Mouse (Mus musculus) Patski (cell line): ENCODE measurements around the gene Rfc4. TPM values are rescaled to one million over a fixed set of nuclear protein-coding genes. Genes with fewer than 3 reads are reported as not detected.
A peak's percentile ranks its signal among the peaks of the same experiment; 100 is the strongest.

Source experiments
- ATAC-seq: fragments of 100-300 bp; one replicate; pipeline ENCODE4 v1.8.0; 2021
- CTCF ChIA-PET: fragments of 350-600 bp; sonication (Branson Sonifier 250); formaldehyde crosslinking; loops from one replicate; lab custom pipeline; 2022; ENCODE audit warnings: inconsistent platforms; lab: Charles Lee
- POLR2A ChIA-PET: fragments of 350-600 bp; sonication (Branson Sonifier 250); formaldehyde crosslinking; loops from one replicate; lab custom pipeline; 2022; ENCODE audit warnings: antibody characterized with exemption, inconsistent platforms; lab: Charles Lee
- DNase-seq: peaks from one replicate; pipeline ENCODE4 v3.0.0-alpha.2; 2011; ENCODE audit warnings: low read depth, low spot score
- H3K27me3 ChIP-seq: fragments of 371-371 bp; one replicate; pipeline ENCODE4 v1.5.1; 2021
- CTCF ChIP-seq: fragments of 100-300 bp; IDR thresholded peaks from one replicate; pipeline ENCODE4 v1.5.1; 2021
- in situ Hi-C: fragments of 300-500 bp; cut with MboI; formaldehyde crosslinking; loops from 3 replicates; pipeline ENCODE4 v1.11.1; 2018; ENCODE audit warnings: low pct_unique_long_range_greater_than_20kb, mixed read lengths
- polyA plus RNA-seq: library from polyadenylated mRNA; unstranded; gene quantifications from one replicate; pipeline ENCODE4 v1.2.3, GENCODE M21; 2021

Rfc4 gene
- polyA plus RNA-seq, 1 experiment from 2014 or later, result 25.8 TPM

DNA sequence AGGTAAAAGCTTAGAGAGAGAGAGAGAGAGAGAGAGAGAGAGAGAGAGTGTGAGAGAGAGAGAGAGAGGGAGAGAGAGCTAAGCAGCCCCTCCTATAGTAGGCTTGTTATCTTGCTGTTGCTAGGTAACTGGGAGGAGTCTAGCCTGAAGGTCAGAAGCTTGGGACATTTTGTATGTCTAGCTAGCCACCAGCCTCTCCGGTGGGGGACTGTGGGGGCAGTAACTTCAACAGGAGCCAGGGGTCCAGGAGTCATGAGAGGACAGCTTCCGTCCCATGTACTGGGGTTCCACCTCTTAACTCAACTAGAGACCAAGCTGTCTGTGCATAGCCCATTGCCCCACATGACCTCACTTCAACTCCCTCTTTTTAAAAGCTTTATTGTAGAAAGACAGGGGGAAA, 31.4 kb upstream of the Rfc4 start:
- TF ChIP-seq CTCF, result no peak
- ATAC-seq (no peak), DNase-seq (no peak)
- in situ Hi-C loops, result no loop called here
- no peaks in the 10 kb centered on the region for H3K27me3 ChIP-seq
- POLR2A ChIA-PET, result interaction anchor here (0.7 kb wide), 1 partner anchor 192 kb away, joined by 3 read pairs; no protein-coding TSS in a partner anchor
- CTCF ChIA-PET, result interaction anchor here (1.1 kb wide), 1 partner anchor 11 kb away, joined by 4 read pairs; no protein-coding TSS in a partner anchor

DNA sequence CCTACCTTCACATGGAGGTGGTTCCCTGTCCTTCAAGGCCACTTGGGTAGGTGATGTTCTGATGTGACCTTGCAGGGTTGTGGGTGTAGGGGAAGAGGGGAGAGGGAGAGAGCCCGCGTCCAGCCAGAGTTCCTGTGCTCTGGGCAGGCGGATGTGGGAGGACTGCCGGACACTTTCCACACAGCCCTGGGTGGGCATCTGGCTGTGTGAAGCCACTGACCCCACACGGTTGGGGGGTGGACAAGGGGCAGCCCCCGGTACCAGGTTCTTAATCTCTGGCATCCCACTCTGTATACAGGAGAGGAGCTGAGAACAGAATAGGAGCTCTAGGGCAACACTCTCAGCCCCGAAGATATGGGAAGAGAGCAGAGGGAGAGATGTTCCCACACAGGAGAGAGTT, 30.8 kb upstream of the Rfc4 start:
- TF ChIP-seq CTCF, result no peak
- CTCF ChIA-PET, result interaction anchor here (1.0 kb wide), 1 partner anchor 24 kb away, joined by 3 read pairs; no protein-coding TSS in a partner anchor
- DNase-seq (no peak), ATAC-seq (no peak)
- in situ Hi-C loops, result no loop called here
- no peaks in the 10 kb centered on the region for H3K27me3 ChIP-seq
- POLR2A ChIA-PET, result interaction anchor here (0.7 kb wide), 1 partner anchor 192 kb away, joined by 3 read pairs; no protein-coding TSS in a partner anchor

DNA sequence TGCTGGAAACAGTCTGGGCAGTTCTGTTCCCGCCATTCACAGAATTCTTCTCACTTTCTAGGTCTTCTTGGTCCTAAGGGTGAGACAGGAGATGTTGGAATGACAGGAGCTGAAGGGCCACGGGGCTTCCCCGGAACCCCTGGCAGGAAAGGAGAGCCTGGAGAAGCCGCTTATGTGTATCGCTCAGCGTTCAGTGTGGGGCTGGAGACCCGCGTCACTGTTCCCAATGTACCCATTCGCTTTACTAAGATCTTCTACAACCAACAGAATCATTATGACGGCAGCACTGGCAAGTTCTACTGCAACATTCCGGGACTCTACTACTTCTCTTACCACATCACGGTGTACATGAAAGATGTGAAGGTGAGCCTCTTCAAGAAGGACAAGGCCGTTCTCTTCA, 29.5 kb upstream of the Rfc4 start:
- H3K27me3 ChIP-seq, result no peaks in the 10 kb centered on the region
- TF ChIP-seq CTCF, result no peak
- in situ Hi-C loops, result no loop called here
- DNase-seq (no peak), ATAC-seq (no peak)
- ChIA-PET CTCF (no interaction called here), POLR2A (interaction anchor here (0.6 kb wide), 1 partner anchor 47 kb away, joined by 3 read pairs; no protein-coding TSS in a partner anchor)

DNA sequence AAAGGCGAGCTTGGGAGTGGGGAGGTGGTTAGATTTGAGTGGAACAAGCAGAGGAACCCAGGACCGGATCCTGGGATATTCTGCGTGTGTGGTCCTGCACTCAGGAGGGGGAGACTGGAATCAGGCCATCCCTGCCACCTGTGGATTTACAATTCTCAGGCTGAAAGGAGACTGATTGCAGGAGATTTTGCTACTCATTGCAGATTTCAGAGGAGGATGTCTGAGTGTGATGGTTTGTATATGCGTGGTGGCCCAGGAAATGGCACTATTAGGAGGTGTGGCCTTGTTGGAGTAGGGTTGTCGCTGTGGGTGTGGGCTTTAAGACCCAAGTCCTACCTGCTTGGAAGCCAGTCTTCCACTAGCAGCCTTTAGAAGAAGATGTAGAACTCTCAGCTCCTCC, 26.7 kb upstream of the Rfc4 start:
- in situ Hi-C loops, result loop anchor here (5.0 kb wide), 3 partner anchors 73 to 248 kb away; no protein-coding TSS in a partner anchor

DNA sequence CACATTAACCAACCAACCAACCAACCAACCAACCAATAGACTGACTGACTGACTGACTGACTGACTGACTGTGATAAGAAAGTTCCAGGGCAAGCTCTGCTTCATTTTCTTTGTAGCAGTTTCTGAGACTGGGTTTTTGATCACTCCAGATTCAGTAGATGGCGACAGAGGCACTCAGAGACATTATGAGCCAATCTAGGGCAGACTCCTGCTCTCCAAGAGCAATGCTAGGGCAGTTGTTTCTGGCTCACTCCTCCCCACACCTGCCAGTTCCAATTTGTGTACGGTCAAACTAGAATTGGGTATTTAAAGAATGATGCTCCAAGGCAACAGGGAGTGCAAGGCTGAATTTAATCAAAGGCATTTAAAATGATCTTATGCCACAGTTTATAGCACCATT, 23.9 kb upstream of the Rfc4 start:
- in situ Hi-C loops, result loop anchor here (5.0 kb wide), 3 partner anchors 76 to 251 kb away; no protein-coding TSS in a partner anchor
- ATAC-seq (no peak), DNase-seq (no peak)
- ChIA-PET POLR2A (no interaction called here), CTCF (interaction anchor here (0.6 to 2.2 kb wide), 11 partner anchors 11 to 716 kb away, joined by 3 to 9 read pairs (median 3); no protein-coding TSS in a partner anchor)
- TF ChIP-seq CTCF, result peak; percentile 74
- H3K27me3 ChIP-seq, result no peaks in the 10 kb centered on the region

More for the DNA sequence above, 26.7 kb upstream of the Rfc4 start:
- no peak for TF ChIP-seq CTCF
- no peak for DNase-seq
- ATAC-seq, result no peak
- ChIA-PET POLR2A (no interaction called here), CTCF (interaction anchor here (1.1 kb wide), 1 partner anchor 72 kb away, joined by 3 read pairs; no protein-coding TSS in a partner anchor)
- H3K27me3 ChIP-seq, result no peaks in the 10 kb centered on the region

DNA sequence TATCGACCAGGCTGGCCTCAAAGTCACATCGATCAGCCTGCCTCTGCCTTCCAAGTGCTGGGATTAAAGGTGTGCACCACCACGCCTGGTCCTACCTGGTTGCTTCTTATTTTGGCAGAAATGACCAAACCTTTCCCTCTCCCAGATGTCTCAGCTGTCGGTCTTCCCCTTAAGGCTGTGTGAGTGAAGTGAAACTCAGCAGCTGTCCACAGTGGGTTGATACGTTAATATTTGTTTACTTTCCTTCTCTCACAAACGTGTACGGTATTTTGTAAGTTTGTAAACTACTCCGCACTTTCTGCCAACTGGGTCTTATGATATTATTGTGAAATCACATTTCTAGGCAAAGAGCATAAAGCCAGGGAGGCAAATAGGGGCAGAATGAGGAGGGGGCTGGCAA, 21.9 kb upstream of the Rfc4 start:
- no peak for ATAC-seq
- ChIA-PET POLR2A (no interaction called here), CTCF (no interaction called here)
- in situ Hi-C loops, result no loop called here
- no peak for TF ChIP-seq CTCF
- H3K27me3 ChIP-seq, result no peaks in the 10 kb centered on the region
- DNase-seq, result no peak

DNA sequence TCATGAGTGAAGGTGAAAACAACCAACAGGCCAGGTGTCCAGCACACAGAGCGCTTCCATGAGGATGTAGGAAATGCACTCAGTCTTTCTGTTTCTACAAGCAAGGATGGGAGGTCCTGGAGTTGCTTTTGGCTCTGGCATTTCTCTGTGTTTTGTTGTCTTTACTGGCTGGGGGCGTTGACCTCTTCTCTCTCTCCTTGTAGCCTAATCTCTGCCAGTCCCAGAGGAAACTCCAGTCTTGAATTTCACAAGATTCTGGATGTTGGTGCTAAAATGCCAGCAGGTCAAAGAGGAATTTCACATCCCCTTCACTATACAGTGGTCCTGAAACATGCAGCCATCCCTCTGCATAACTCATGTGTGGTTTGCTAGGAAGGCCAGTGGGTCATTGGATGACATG, 21.4 kb upstream of the Rfc4 start:
- no peaks in the 10 kb centered on the region for H3K27me3 ChIP-seq
- ATAC-seq (no peak), DNase-seq (no peak)
- no peak for TF ChIP-seq CTCF
- CTCF ChIA-PET, result interaction anchor here (0.7 kb wide), 1 partner anchor 76 kb away, joined by 3 read pairs; no protein-coding TSS in a partner anchor
- in situ Hi-C loops, result no loop called here
- POLR2A ChIA-PET, result no interaction called here

DNA sequence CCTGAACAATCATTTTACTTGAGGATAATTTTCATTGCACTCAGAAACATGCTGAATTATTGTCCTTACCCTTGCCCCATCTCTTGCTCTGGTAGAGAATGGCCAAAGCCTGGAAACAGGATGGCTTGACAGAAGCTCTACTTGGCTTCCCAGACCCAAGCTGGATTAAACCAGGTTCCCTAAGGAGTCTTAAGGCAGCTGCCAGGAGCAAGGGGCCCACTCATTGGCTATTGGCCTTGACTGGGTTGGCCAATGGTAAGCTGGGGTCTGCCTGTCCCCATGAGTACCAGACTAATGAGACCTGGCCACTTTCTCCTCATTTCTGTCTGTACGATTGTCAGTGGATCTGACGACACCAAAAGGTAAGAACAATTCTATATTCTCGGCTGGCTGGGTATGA, 18.7 kb upstream of the Rfc4 start, which contains the start of gene Adipoq:
Adipoq (plus strand) TSS at position 257 of the 400 bp plus-strand sequence.
- in situ Hi-C loops, result no loop called here
- ATAC-seq, result no peak
- H3K27me3 ChIP-seq, result no peaks in the 10 kb centered on the region
- ChIA-PET CTCF (no interaction called here), POLR2A (no interaction called here)
- no peak for DNase-seq
- no peak for TF ChIP-seq CTCF

DNA sequence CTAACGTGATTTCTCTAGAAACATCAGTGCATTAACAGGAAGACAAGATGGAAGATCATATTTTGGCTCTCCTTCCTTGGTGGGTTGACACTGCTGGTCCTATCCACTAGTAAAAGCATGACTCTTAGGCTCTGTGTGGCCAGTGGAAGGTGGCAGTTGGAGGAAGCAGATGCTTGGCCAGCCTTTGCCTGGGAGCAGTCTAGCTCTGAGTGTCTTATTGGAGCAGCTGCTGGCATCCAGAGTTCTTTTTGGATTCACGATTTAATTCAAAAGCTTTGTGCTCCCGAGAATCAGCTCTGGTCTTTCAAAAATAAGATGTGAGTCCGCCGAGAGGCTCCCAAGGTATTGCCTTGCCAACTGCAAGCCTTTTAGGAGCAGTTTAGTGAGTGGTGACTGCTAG, 17.7 kb upstream of the Rfc4 start:
- H3K27me3 ChIP-seq, result no peaks in the 10 kb centered on the region
- DNase-seq, result no peak
- ChIA-PET POLR2A (no interaction called here), CTCF (interaction anchor here (0.6 to 1.1 kb wide), 2 partner anchors 10 to 416 kb away, joined by 3 read pairs; no protein-coding TSS in a partner anchor)
- no peak for TF ChIP-seq CTCF
- ATAC-seq, result no peak
- in situ Hi-C loops, result no loop called here

DNA sequence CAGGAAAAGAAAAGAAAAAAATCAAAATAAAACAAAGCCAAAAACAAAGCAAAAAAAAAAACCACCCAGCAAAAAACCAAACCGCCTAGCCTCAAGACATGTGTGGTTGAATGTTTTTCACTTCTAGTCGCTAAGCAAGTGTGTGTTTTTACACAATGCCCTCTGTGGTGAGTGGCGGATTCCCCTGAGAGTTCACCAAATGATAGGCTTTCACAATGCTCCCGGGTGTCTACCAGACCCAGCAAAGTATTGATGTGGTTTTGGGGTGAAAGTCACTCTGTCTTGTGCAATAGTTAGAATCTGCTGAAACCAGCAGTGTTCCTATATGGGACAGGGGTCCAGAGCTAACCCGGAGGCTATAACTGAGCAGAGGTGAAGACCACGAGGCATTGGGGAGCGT, 16.8 kb upstream of the Rfc4 start:
- no peak for TF ChIP-seq CTCF
- CTCF ChIA-PET, result interaction anchor here (1.1 kb wide), 1 partner anchor 10 kb away, joined by 3 read pairs; no protein-coding TSS in a partner anchor
- in situ Hi-C loops, result no loop called here

DNA sequence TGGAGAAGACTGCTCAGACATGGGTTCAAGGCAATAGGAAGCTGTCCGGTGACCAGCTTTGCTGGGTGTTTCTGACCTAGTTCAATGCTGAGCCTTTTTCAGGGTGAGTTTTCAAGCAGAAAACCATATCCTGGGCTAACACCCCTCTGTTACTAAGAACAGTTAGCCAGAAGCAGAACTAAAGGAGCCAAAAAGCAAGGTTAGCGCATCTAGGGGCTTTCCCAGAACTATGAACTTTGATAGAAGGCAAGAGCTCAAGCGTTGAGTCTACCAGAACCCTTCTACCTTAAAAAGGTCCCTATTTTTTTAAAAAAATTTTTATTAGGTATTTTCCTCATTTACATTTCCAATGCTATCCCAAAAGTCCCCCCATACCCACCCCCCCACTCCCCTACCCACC, 13.4 kb upstream of the Rfc4 start:
- no peaks in the 10 kb centered on the region for H3K27me3 ChIP-seq
- POLR2A ChIA-PET, result no interaction called here
- ATAC-seq (no peak), DNase-seq (no peak)
- in situ Hi-C loops, result no loop called here
- CTCF ChIA-PET, result interaction anchor here (1.4 kb wide), 1 partner anchor 11 kb away, joined by 4 read pairs; no protein-coding TSS in a partner anchor
- no peak for TF ChIP-seq CTCF

More for the DNA sequence above, 16.8 kb upstream of the Rfc4 start:
- ATAC-seq (no peak), DNase-seq (no peak)
- POLR2A ChIA-PET, result interaction anchor here (0.7 kb wide), 1 partner anchor 51 kb away, joined by 3 read pairs; no protein-coding TSS in a partner anchor
- no peaks in the 10 kb centered on the region for H3K27me3 ChIP-seq
